Mouse (Mus musculus): ENCODE data around the gene Kcnip4.

DNA sequence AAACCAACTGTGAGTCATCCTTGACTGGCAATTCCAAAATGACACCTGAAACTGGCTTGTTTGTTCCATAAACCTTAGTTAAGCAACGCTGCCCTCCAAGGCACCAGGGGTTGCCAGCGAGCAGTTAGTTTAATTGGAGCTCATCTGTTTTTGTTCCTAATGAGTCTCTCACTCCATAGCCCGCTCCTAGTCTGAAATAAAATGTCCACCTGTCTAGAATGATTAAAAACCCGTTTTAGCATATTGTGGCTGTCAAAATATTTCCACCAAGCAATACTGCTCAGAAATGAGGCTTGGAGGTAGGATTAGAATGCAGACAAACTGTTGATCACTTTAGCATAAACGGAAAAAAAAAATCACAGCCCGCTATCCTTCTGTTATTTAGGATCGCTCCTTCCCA is 901.3 kb downstream of the Kcnip4 start:
- TF ChIP-seq MAX (IDR thresholded peaks at IDR 0.05; ENCODE audit: low read depth): no peak
- no peak for TF ChIP-seq POLR2A (IDR thresholded peaks at IDR 0.05; ENCODE audit: insufficient read length, low read depth)
- no peak for TF ChIP-seq E2F4 (IDR thresholded peaks at IDR 0.05; ENCODE audit: insufficient read depth)
- no peak for TF ChIP-seq USF1 (IDR thresholded peaks at IDR 0.05; ENCODE audit: low read depth)
- no peak for TF ChIP-seq POLR2AphosphoS2 (IDR thresholded peaks at IDR 0.05; ENCODE audit: insufficient read length, low read depth)
- no peak for TF ChIP-seq MYOG (IDR thresholded peaks at IDR 0.05; ENCODE audit: control insufficient read depth in 1 of 3, insufficient read depth in 1 of 3, insufficient read length in 2 of 3, low read depth in 2 of 3)
- TF ChIP-seq MYOD1 (IDR thresholded peaks at IDR 0.05; ENCODE audit: control insufficient read depth in 1 of 3, insufficient read length in 2 of 3, low read depth in 2 of 3): no peak
- no peak for TF ChIP-seq TCF12 (IDR thresholded peaks at IDR 0.05; ENCODE audit: insufficient read depth, poor library complexity, severe bottlenecking)
- no peak for TF ChIP-seq CEBPB (IDR thresholded peaks at IDR 0.05; ENCODE audit: insufficient read depth, poor library complexity, severe bottlenecking)

All from myocyte (in vitro differentiated cells).